Mouse (Mus musculus) heart, embryonic 10.5 days (tissue): ENCODE measurements around the gene Upf1. TPM values are rescaled to one million over a fixed set of nuclear protein-coding genes. Genes with fewer than 3 reads are reported as not detected.
A peak's percentile ranks its signal among the peaks of the same experiment; 100 is the strongest.

Experiments used
- DNase-seq: peaks from one replicate; pipeline ENCODE4 v3.0.0-alpha.2; 2017; ENCODE audit warnings: low spot score
- H3K27ac ChIP-seq: fragments of 300-500 bp; sonication (generic); 2 replicates; pipeline ENCODE4 v1.5.1; 2016; ENCODE audit warnings: mild to moderate bottlenecking
- H3K27me3 ChIP-seq: fragments of 300-500 bp; sonication (generic); 2 replicates; pipeline ENCODE4 v1.6.1; 2016; ENCODE audit warnings: mild to moderate bottlenecking; ENCODE audit not compliant: poor library complexity, insufficient read depth, severe bottlenecking
- H3K36me3 ChIP-seq: fragments of 300-500 bp; sonication (generic); 2 replicates; pipeline ENCODE4 v1.6.1; 2016; ENCODE audit warnings: mild to moderate bottlenecking, moderate library complexity
- H3K4me1 ChIP-seq: fragments of 300-500 bp; sonication (generic); 2 replicates; pipeline ENCODE4 v1.6.1; 2016; ENCODE audit warnings: mild to moderate bottlenecking
- H3K4me3 ChIP-seq: fragments of 300-500 bp; sonication (generic); 2 replicates; pipeline ENCODE4 v1.5.1; 2016; ENCODE audit warnings: mild to moderate bottlenecking, moderate library complexity
- H3K9me3 ChIP-seq: fragments of 300-500 bp; sonication (generic); 2 replicates; pipeline ENCODE4 v1.6.1; 2016; ENCODE audit warnings: mild to moderate bottlenecking, moderate library complexity
- WGBS: fragments of 180-500 bp; shearing (Covaris S2); methylation state at CpG from one replicate; pipeline ENCODE4 v1.1.7; 2016; 5-methylcytosine and 5-hydroxymethylcytosine counted together
- polyA plus RNA-seq: library from polyadenylated mRNA; unstranded; fragments of >200 nt; fragmentation: Nextera tagmentation; extraction: Ambion mirVana; gene quantifications from 2 replicates; pipeline ENCODE4 v1.2.1, GENCODE M21; 2016

Gene Upf1
- polyA plus RNA-seq, 1 experiment from 2014 or later = 19.8 TPM

DNA sequence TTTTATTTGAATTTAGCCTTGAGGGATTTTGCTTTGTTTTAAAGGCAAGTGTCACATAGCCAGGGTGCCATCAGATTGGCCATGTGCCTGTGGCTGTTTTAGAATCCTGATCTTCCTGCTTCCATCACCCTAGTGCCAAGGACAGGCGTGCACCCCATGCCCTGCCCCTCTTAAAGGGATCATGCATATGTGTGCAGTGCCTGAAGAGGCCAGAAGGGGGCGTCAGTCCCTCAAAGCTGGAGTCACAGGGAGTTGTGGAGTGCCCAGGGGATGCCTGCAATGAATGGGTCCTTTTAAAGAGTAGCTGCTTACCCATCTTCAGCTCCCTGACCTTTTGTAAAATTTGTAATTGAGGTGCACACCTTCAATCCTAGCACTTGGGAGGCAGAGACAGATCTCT is 43.8 kb downstream of the Upf1 start:
- Histone ChIP-seq H3K4me3 (no peak overlapping the region), H3K36me3 (peaks cover 89% of the 10 kb centered on the region), H3K27me3 (no peaks in the 10 kb centered on the region), H3K9me3 (no peaks in the 10 kb centered on the region), H3K4me1 (0 out of 2 replicates have a peak, but pooled peaks cover 3% of the 10 kb centered on the region), H3K27ac (no peak overlapping the region)
- DNase-seq = no peak
- WGBS = 38% methylated on average over 2 of the region's 2 CpGs

DNA sequence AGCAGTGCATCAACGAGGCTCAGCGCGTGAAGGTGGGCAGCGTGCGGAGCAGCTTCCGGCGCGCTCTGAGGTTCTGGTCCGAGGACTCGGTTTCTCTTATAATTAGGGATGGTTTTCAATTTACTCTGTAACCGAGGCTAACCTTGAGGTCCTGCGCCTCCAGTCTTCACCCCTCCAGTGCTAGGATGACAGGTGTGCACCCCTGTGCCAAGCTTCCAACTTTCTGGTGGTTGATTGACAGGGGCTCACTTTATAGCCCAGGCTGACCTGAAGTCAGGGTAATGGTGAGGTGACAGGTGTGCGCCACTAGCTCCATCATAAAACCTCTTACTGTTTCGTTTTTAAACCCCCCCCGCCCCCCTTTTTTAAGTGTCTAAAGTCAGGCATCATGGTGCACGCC is 50.2 kb downstream of the Upf1 start:
- Histone ChIP-seq H3K9me3 (no peaks in the 10 kb centered on the region), H3K4me1 (peaks cover 25% of the 10 kb centered on the region), H3K27me3 (no peaks in the 10 kb centered on the region), H3K36me3 (peaks cover 59% of the 10 kb centered on the region), H3K4me3 (peak overlapping the region; percentile 89), H3K27ac (peak overlapping the region; percentile 93)
- DNase-seq = peak; percentile 72
- 2% methylated on average over 16 of the region's 16 CpGs for WGBS

DNA sequence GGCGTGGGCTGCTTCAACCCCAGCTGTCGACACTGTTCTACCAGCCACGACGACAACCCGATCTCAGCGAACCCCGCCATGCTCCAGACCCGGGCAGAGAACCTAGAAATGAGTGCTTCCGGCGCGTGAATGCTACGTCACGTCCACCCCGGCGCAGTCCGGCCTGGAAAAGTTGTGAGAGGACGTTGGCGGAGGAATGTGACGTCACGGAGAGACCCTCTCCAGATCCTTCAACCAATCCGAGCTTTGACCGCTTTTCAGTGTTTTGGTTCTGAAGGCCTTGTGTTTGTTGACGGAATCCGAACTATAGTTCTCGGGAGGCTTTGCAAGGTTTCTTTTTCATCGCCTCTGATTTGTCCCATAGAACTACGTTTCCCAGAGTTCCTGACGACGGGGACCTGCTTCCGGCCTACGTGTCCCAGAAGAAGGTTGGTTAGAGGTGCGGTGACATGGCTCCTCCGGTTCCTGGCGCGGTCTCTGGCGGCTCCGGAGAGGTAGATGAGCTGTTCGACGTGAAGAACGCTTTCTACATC is 50.7 kb downstream of the Upf1 start, which contains the start of the genes Ddx49 and Cope:
Ddx49 (minus strand) TSS at position 132 of the 533 bp plus-strand sequence.
Cope (plus strand) TSS at position 161 of the 533 bp plus-strand sequence.
- H3K27me3 ChIP-seq = no peaks in the 10 kb centered on the region
- H3K27ac ChIP-seq = peak within 1 kb of the TSS; percentile 93
- H3K4me1 ChIP-seq = peaks cover 25% of the 10 kb centered on the region
- H3K9me3 ChIP-seq = no peaks in the 10 kb centered on the region
- peaks cover 59% of the 10 kb centered on the region for H3K36me3 ChIP-seq
- DNase-seq = peak; percentile 96
- WGBS = under 1% methylated on average over 40 of the region's 40 CpGs
- H3K4me3 ChIP-seq = peak within 1 kb of the TSS; percentile 89

DNA sequence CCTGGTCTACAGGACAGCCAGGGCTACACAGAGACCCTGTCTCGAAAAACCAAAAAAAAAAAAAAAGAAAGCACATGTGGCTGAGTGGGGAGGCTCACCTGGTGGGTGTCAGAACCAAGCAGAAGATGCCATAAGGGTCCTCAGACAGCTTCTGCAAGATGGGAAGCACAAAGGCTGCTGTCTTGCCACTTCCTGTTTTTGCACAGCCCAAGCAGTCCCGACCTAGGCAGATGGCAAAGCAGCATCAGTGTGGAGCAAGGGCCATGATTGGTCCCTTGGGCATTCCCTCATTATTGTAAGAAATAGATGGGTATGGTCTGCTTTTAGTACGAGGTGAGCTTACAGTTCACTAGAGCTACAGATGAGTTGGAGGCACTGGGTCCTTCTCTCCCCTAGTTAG is 52.2 kb downstream of the Upf1 start:
- no peak for DNase-seq
- no peaks in the 10 kb centered on the region for H3K9me3 ChIP-seq
- H3K4me3 ChIP-seq = no peak overlapping the region
- peaks cover 62% of the 10 kb centered on the region for H3K36me3 ChIP-seq
- 77% methylated on average over 3 of the region's 3 CpGs for WGBS
- no peaks in the 10 kb centered on the region for H3K27me3 ChIP-seq
- H3K27ac ChIP-seq = no peak overlapping the region
- H3K4me1 ChIP-seq = peaks cover 25% of the 10 kb centered on the region

DNA sequence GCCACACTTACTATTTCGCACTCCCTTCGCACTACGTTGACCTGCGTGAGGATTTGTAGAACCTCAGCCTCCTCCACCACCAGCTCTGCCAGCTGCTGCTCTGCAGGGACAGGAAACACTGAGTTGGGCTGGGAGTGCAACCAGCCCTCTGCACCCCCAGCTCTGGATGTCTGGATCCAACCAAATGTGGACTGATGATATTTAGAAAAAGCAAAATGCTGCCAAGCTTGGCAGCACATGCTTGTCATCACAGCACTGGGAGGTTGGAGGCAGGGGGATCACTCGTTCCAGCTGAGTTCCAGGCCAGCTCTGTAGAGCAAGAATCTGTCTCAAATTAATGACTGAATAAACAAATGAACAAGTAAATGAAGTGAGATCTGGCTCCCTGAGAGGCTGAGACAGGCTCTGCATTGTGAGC is 59.1 kb downstream of the Upf1 start:
- Histone ChIP-seq H3K36me3 (peaks cover 95% of the 10 kb centered on the region), H3K27ac (no peak overlapping the region), H3K27me3 (no peaks in the 10 kb centered on the region), H3K9me3 (no peaks in the 10 kb centered on the region), H3K4me1 (no peaks in the 10 kb centered on the region), H3K4me3 (no peak overlapping the region)
- WGBS = 71% methylated on average over 5 of the region's 5 CpGs
- no peak for DNase-seq

DNA sequence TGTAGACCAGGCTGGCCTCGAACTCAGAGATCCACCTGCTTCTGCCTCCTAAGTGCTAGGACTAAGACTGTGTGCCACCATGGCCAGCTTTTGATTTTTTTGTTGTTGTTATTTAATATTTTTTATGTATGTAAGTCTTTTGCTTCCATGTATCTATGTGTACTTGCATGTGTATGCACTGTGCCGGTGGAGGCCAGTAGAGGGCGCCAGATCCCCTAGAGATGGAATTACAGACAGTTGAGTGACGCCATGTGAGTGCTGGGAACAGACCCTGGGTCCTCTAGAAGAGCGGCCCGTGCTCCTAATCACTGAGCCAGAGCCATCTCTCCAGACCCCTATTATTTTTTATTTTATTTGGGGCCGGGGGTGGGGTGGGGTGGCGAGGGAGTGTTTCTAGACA is 66.3 kb downstream of the Upf1 start:
- Histone ChIP-seq H3K4me3 (no peak overlapping the region), H3K4me1 (peaks cover 22% of the 10 kb centered on the region)

DNA sequence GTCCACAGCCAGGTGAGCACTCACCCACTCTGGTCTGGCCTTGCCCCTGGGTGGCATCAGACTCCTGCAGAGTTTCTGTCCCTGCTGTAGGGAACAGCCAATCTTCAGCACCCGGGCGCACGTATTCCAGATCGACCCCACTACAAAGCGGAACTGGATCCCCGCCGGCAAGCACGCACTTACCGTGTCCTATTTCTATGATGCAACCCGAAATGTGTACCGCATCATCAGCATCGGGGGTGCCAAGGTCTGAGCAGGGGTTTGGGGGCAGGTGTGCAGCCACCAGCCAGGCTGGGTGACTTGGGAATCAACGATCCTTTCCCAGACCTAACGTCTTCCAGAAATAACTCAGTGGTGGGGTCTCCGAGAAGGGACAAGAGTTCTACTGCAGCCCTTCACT is 67.8 kb downstream of the Upf1 start:
- 94% methylated on average over 15 of the region's 15 CpGs for WGBS
- Histone ChIP-seq H3K27me3 (no peaks in the 10 kb centered on the region), H3K9me3 (no peaks in the 10 kb centered on the region), H3K27ac (no peak overlapping the region), H3K4me3 (no peak overlapping the region), H3K36me3 (peaks cover 57% of the 10 kb centered on the region), H3K4me1 (peaks cover 36% of the 10 kb centered on the region)
- no peak for DNase-seq

More for the DNA sequence above, 66.3 kb downstream of the Upf1 start:
- Histone ChIP-seq H3K27ac (no peak overlapping the region), H3K9me3 (no peaks in the 10 kb centered on the region), H3K27me3 (no peaks in the 10 kb centered on the region), H3K36me3 (peaks cover 72% of the 10 kb centered on the region)
- no peak for DNase-seq
- WGBS = 90% methylated on average over 8 of the region's 8 CpGs

DNA sequence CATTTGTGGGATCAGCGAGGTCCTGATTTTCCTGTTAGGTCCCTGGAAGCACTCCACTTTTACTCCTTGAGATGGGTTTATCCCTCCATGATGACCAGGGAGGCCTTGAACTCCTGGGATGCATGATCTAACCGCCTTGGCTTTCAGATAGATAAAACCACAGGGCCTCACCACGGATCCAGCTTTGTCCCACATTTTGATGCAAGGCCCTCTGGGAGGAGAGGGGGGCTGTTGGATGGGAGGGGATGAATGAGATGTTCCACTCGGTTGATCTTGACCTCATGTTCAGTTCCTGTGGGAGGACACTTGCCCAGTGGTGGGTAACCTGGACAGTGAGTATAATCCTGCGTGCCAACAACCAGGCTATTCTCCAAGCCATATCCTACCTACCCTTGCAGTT is 68.7 kb downstream of the Upf1 start:
- Histone ChIP-seq H3K9me3 (no peaks in the 10 kb centered on the region), H3K4me1 (peaks cover 37% of the 10 kb centered on the region), H3K36me3 (peaks cover 49% of the 10 kb centered on the region), H3K27me3 (no peaks in the 10 kb centered on the region), H3K27ac (no peak overlapping the region), H3K4me3 (peak overlapping the region; percentile 85; the same call in 1 of the 2 replicates)
- WGBS = 75% methylated on average over 5 of the region's 5 CpGs
- no peak for DNase-seq

DNA sequence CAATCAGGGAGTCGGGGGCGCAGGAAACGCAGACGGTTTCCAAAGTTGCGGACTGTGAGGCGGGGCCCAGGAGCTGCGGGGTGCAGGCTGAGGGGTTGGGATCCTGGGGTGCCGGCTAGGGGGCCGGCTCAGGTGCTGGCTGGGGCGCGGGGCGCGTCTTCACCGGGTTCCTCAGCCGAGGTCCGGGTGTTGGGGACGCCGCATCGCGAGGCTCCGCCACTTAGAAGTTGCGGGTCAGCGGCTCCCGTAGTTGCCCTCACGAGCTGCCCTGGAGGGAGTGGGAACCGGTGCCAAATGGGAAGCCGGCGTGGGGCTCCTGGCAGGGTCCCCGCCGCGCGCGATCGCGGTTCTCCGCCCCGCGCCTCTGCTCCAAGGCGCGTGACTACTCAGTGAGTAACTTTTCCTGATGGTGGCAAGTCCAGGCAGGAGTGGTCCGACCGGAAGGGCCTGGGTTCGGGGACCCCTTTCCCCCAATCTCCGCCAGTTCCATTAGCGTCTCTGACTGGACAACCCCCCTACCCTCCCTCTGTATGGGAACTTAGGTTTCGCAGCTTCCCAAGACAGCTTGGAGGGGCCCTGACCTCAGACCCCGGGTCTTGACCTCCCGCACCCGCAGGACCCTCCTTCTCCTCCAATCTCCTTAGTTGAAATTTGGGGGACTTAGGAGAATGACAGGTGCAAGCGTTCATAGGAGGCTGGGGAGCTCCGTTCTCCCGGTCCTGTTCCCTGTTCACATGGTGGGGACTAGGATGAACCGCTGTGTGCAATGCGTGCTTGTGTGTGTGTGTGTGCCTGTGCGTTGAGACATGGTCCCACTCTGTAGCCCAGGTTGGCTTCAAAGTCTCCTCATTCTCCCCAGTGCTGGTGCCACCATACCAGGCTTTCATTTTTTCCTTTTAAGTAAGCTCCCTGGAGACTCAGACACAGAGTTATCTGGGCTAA is 69.7 kb downstream of the Upf1 start:
- peaks cover 39% of the 10 kb centered on the region for H3K36me3 ChIP-seq
- peaks cover 47% of the 10 kb centered on the region for H3K4me1 ChIP-seq
- WGBS = 2% methylated on average over 55 of the region's 55 CpGs
- H3K27me3 ChIP-seq = no peaks in the 10 kb centered on the region
- no peaks in the 10 kb centered on the region for H3K9me3 ChIP-seq
- no peak for DNase-seq
- H3K27ac ChIP-seq = peak overlapping the region; percentile 95
- peak overlapping the region; percentile 85 for H3K4me3 ChIP-seq

DNA sequence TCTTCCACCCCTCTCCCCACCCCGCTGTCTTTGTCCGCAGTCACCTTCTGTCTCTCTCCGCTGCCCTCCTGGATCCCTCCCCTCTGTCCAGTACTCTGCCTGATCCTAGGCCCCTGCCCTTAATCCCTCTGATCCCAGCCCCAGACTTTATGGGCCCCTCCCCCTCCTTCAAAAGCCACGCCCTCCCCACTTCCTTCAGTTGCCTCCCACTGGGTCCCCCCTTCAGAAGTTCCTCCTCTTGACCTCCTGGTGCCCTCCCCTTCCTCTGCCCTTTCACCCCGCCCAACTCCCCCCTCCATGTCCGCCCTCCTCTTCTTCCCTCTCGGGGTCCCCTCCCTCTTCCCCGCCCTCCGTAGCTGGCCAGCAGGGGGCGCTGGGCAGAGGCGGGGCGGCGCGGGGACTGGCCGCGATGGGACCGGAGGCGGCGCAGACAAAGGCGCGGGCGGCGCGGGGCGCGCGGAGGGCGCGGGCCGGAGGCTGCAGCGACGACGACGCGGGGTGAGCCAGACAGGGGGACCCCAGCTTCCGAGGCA is 70.4 kb downstream of the Upf1 start, which contains the start of gene Homer3:
Homer3 (plus strand) TSS at position 225 of the 533 bp plus-strand sequence.
- no peaks in the 10 kb centered on the region for H3K9me3 ChIP-seq
- peaks cover 54% of the 10 kb centered on the region for H3K4me1 ChIP-seq
- peak within 1 kb of the TSS; percentile 85 for H3K4me3 ChIP-seq
- WGBS = 2% methylated on average over 36 of the region's 36 CpGs
- H3K27ac ChIP-seq = peak within 1 kb of the TSS; percentile 95
- H3K27me3 ChIP-seq = no peaks in the 10 kb centered on the region
- H3K36me3 ChIP-seq = peaks cover 34% of the 10 kb centered on the region
- DNase-seq = peak; percentile 95
